ENCODE assay signal across 30 mouse cellular contexts in genomic region chr11:35473617-35473996, GRCm38 (mm10).
DNase-seq lines count a peak whose midpoint lies in the region; ATAC-seq lines count a peak whose summit lies in the region.
"Had no signal": no experiment of that assay in that cellular context is flagged by ENCODE, and none has a peak within 500 bp of the region (broad histone marks: within the 10 kb centered on the region; RNA-seq: fewer than 3 reads in every experiment).

No protein-coding gene starts in this region.

- DNase-seq in embryo, embryonic 10 days (ENCODE audit: low spot score) = peak; percentile 37
- DNase-seq in embryo, embryonic 11 days = no peak
- DNase-seq in midbrain, embryonic 10.5 days (ENCODE audit: low spot score) = no peak
- no peak for DNase-seq in midbrain, embryonic 11.5 days (ENCODE audit: low spot score, missing footprints)
- DNase-seq in embryonic facial prominence, embryonic 14.5 days (ENCODE audit: low spot score) = peak; percentile 40
- DNase-seq in liver = no peak
- DNase-seq in cerebellum, postnatal 14 days = no peak
- no peak for DNase-seq in liver, embryonic 11.5 days (ENCODE audit: low spot score)
- DNase-seq: adrenal gland, postnatal 25 days; cerebellum, adult 11-12 months; cerebellum, adult 9-11 months; gastrocnemius, postnatal 10 days; kidney, adult 11 months; kidney, postnatal 25 days; left cerebral cortex, postnatal 4 days; lung, embryonic 14.5 days; lung, postnatal 14 days; thymus, postnatal 4 days had no signal

- peaks cover 63% of the 10 kb centered on the region for H3K27me3 ChIP-seq in midbrain, embryonic 10.5 days (ENCODE audit: low read depth, poor library complexity, severe bottlenecking)
- no peaks in the 10 kb centered on the region for H3K27me3 ChIP-seq in midbrain, embryonic 11.5 days (ENCODE audit: control insufficient read depth, insufficient read depth, low read length)
- H3K27me3 ChIP-seq in embryonic facial prominence, embryonic 14.5 days (replicated peaks; ENCODE audit: control insufficient read depth, insufficient read depth, low read length) = no peaks in the 10 kb centered on the region
- no peaks in the 10 kb centered on the region for H3K27me3 ChIP-seq in liver, embryonic 11.5 days (replicated peaks; ENCODE audit: control insufficient read depth, insufficient read depth, low read length)
- H3K27me3 ChIP-seq: heart, embryonic 13.5 days; hindbrain, embryonic 12.5 days; limb, embryonic 15.5 days; liver, embryonic 15.5 days; neural tube, embryonic 12.5 days had no signal

- no peak overlapping the region for H3K4me3 ChIP-seq in midbrain, embryonic 10.5 days
- no peak overlapping the region for H3K4me3 ChIP-seq in midbrain, embryonic 11.5 days (ENCODE audit: low read depth, low read length)
- no peak overlapping the region for H3K4me3 ChIP-seq in embryonic facial prominence, embryonic 14.5 days (ENCODE audit: low read depth, low read length)
- no peak overlapping the region for H3K4me3 ChIP-seq in liver, embryonic 11.5 days (ENCODE audit: low read depth, low read length)
- H3K4me3 ChIP-seq: embryonic facial prominence, embryonic 12.5 days; erythroblast, embryonic 14.5 days; forebrain, embryonic 13.5 days; heart, embryonic 13.5 days; hindbrain, embryonic 12.5 days; layer of hippocampus, adult 2 months; limb, embryonic 15.5 days; liver, embryonic 15.5 days; midbrain, embryonic 12.5 days; myocyte; neural tube, embryonic 12.5 days had no signal

- no peak overlapping the region for H3K9ac ChIP-seq in midbrain, embryonic 11.5 days (ENCODE audit: low read length)
- no peak overlapping the region for H3K9ac ChIP-seq in embryonic facial prominence, embryonic 14.5 days (ENCODE audit: low read depth, low read length)
- no peak overlapping the region for H3K9ac ChIP-seq in liver, embryonic 11.5 days (ENCODE audit: low read depth, low read length)
- H3K9ac ChIP-seq: embryonic facial prominence, embryonic 12.5 days; forebrain, embryonic 13.5 days; heart, embryonic 13.5 days; hindbrain, embryonic 12.5 days; limb, embryonic 15.5 days; liver, embryonic 15.5 days; lung, embryonic 14.5 days; midbrain, embryonic 12.5 days; neural tube, embryonic 12.5 days had no signal

- H3K36me3 ChIP-seq in midbrain, embryonic 10.5 days = no peaks in the 10 kb centered on the region
- H3K36me3 ChIP-seq in midbrain, embryonic 11.5 days (ENCODE audit: control insufficient read depth, insufficient read depth, low read length) = no peaks in the 10 kb centered on the region
- no peaks in the 10 kb centered on the region for H3K36me3 ChIP-seq in embryonic facial prominence, embryonic 14.5 days (ENCODE audit: control insufficient read depth, insufficient read depth, low read length)
- H3K36me3 ChIP-seq in liver, embryonic 11.5 days (ENCODE audit: control insufficient read depth, insufficient read depth, low read length) = no peaks in the 10 kb centered on the region
- H3K36me3 ChIP-seq: embryonic facial prominence, embryonic 12.5 days; heart, embryonic 13.5 days; hindbrain, embryonic 12.5 days; limb, embryonic 15.5 days; liver, embryonic 15.5 days; midbrain, embryonic 12.5 days; neural tube, embryonic 12.5 days had no signal

- ATAC-seq in midbrain, embryonic 11.5 days (ENCODE audit: low FRiP score) = no peak
- no peak for ATAC-seq in embryonic facial prominence, embryonic 14.5 days (ENCODE audit: low read depth)
- no peak for ATAC-seq in liver, embryonic 11.5 days (replicated peaks; ENCODE audit: low FRiP score)
- ATAC-seq: CD4-positive, CD25-positive, alpha-beta regulatory T cell, adult 4 months; forebrain, embryonic 13.5 days had no signal

- H3K4me1 ChIP-seq in midbrain, embryonic 10.5 days = peaks cover 37% of the 10 kb centered on the region
- H3K4me1 ChIP-seq in midbrain, embryonic 11.5 days (ENCODE audit: control insufficient read depth, insufficient read depth, low read length) = peaks cover 4% of the 10 kb centered on the region; the same call in 1 of the 2 replicates
- peaks cover 14% of the 10 kb centered on the region for H3K4me1 ChIP-seq in embryonic facial prominence, embryonic 14.5 days (ENCODE audit: control insufficient read depth, insufficient read depth, low read length)
- H3K4me1 ChIP-seq in liver, embryonic 11.5 days (replicated peaks; ENCODE audit: control insufficient read depth, insufficient read depth, low read length) = no peaks in the 10 kb centered on the region; the same call in 1 of the 2 replicates
- H3K4me1 ChIP-seq: forebrain, embryonic 13.5 days; midbrain, embryonic 12.5 days had no signal

- H3K4me2 ChIP-seq in midbrain, embryonic 11.5 days = no peak overlapping the region
- H3K4me2 ChIP-seq in embryonic facial prominence, embryonic 14.5 days (ENCODE audit: low read depth, low read length) = no peak overlapping the region
- no peak overlapping the region for H3K4me2 ChIP-seq in liver, embryonic 11.5 days
- H3K4me2 ChIP-seq: embryonic facial prominence, embryonic 12.5 days; forebrain, embryonic 13.5 days; heart, embryonic 13.5 days; hindbrain, embryonic 12.5 days; limb, embryonic 15.5 days; liver, embryonic 15.5 days; lung, embryonic 14.5 days; midbrain, embryonic 12.5 days; neural tube, embryonic 12.5 days had no signal

- 89% methylated on average over 5 of the region's 5 CpGs for WGBS in midbrain, embryonic 10.5 days
- 73% methylated on average over 5 of the region's 5 CpGs for WGBS in midbrain, embryonic 11.5 days
- WGBS in embryonic facial prominence, embryonic 14.5 days = 55% methylated on average over 5 of the region's 5 CpGs
- 79% methylated on average over 5 of the region's 5 CpGs for WGBS in liver, embryonic 11.5 days

- 0 out of 2 replicates have a peak overlapping the region, but pooled peaks have one; percentile 33 for H3K27ac ChIP-seq in midbrain, embryonic 10.5 days (replicated peaks)
- no peak overlapping the region for H3K27ac ChIP-seq in midbrain, embryonic 11.5 days (ENCODE audit: low read depth, low read length)
- no peak overlapping the region for H3K27ac ChIP-seq in embryonic facial prominence, embryonic 14.5 days (replicated peaks; ENCODE audit: low read depth, low read length)
- H3K27ac ChIP-seq in liver, embryonic 11.5 days (ENCODE audit: low read depth, low read length) = no peak overlapping the region
- H3K27ac ChIP-seq: embryonic facial prominence, embryonic 12.5 days; forebrain, embryonic 13.5 days; heart, embryonic 13.5 days; hindbrain, embryonic 12.5 days; layer of hippocampus, adult 2 months; limb, embryonic 15.5 days; liver, embryonic 15.5 days; midbrain, embryonic 12.5 days; neural tube, embryonic 12.5 days had no signal

- no peaks in the 10 kb centered on the region for H3K9me3 ChIP-seq in midbrain, embryonic 10.5 days (replicated peaks)
- H3K9me3 ChIP-seq in midbrain, embryonic 11.5 days (ENCODE audit: control insufficient read depth, low read length) = no peaks in the 10 kb centered on the region
- H3K9me3 ChIP-seq in embryonic facial prominence, embryonic 14.5 days (ENCODE audit: control insufficient read depth, low read length) = 0 out of 2 replicates have a peak, but pooled peaks cover 3% of the 10 kb centered on the region
- 0 out of 2 replicates have a peak, but pooled peaks cover under 1% of the 10 kb centered on the region for H3K9me3 ChIP-seq in liver, embryonic 11.5 days (ENCODE audit: control insufficient read depth, low read length)
- H3K9me3 ChIP-seq: embryonic facial prominence, embryonic 12.5 days; forebrain, embryonic 13.5 days; heart, embryonic 13.5 days; hindbrain, embryonic 12.5 days; limb, embryonic 15.5 days; liver, embryonic 15.5 days; midbrain, embryonic 12.5 days; neural tube, embryonic 12.5 days had no signal

Comparison
In these comparisons a context has a peak if more than half of its experiments do, and no peak if none do; other contexts are left out.
1. DNase-seq: peak in embryo, embryonic 10 days (single experiment) and embryonic facial prominence, embryonic 14.5 days (single experiment); none in embryo, embryonic 11 days (single experiment), midbrain, embryonic 10.5 days (single experiment), midbrain, embryonic 11.5 days (single experiment), liver (single experiment), cerebellum, postnatal 14 days (0 of 2) and liver, embryonic 11.5 days (single experiment).